Mouse (Mus musculus): ENCODE results near the gene Zfp579. TPM values are rescaled to one million over a fixed set of nuclear protein-coding genes. Genes with fewer than 3 reads are reported as not detected.
"Not testable (repeated sequence)": the region's sequence is repeated elsewhere in the genome, so short reads cannot be mapped to it uniquely, and the experiment has no call there.

Zfp579 gene
- polyA plus RNA-seq, 2 experiments = 30.3 to 97.6 TPM

DNA sequence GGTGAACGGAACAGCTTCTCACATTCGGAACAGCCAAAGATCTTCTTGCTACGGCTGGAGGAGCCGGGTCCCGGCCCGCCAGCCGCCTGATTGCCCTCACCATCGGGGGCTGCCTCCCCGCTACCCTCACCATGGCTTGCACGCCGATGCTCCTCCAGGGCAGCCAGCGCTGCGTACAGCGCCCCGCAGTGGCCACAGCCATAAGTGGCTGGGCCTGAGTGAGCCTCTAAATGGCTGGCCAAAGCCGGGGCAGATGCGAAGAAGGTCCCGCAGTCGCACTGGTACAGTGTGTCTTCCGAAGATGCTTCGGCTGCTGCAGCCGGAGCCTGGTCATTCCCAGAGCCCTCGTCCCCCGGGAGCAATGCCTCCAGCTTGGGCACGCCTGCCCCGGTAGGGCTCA, 12.3 kb upstream of the Zfp579 start:
- H3K36me3 ChIP-seq (ENCODE audit: control insufficient read depth, insufficient read depth, low read length) = peaks cover 67% of the 10 kb centered on the region
- no peak overlapping the region for H3K4me3 ChIP-seq (replicated peaks; ENCODE audit: low read length)
- 96% methylated on average over 26 of the region's 26 CpGs for WGBS
- H3K27ac ChIP-seq (replicated peaks; ENCODE audit: low read depth, low read length) = no peak overlapping the region
- DNase-seq (ENCODE audit: low spot score) (no peak), ATAC-seq (ENCODE audit: low FRiP score, low read depth) (no peak)
- H3K27me3 ChIP-seq (ENCODE audit: control insufficient read depth, insufficient read depth, low read length) = no peaks in the 10 kb centered on the region
- TF ChIP-seq POLR2A (IDR thresholded peaks at IDR 0.05; ENCODE audit: borderline replicate concordance, extremely low read depth, insufficient read depth, insufficient read length) = no peak
- H3K9ac ChIP-seq (ENCODE audit: low read depth, low read length, severe bottlenecking) = no peak overlapping the region
- no peak overlapping the region for H3K4me2 ChIP-seq (replicated peaks; ENCODE audit: low read depth, low read length, severe bottlenecking)
- H3K4me1 ChIP-seq (ENCODE audit: control insufficient read depth, insufficient read depth, low read length) = 0 out of 2 replicates have a peak, but pooled peaks cover under 1% of the 10 kb centered on the region
- H3K9me3 ChIP-seq (ENCODE audit: control insufficient read depth, low read length) = no peaks in the 10 kb centered on the region

DNA sequence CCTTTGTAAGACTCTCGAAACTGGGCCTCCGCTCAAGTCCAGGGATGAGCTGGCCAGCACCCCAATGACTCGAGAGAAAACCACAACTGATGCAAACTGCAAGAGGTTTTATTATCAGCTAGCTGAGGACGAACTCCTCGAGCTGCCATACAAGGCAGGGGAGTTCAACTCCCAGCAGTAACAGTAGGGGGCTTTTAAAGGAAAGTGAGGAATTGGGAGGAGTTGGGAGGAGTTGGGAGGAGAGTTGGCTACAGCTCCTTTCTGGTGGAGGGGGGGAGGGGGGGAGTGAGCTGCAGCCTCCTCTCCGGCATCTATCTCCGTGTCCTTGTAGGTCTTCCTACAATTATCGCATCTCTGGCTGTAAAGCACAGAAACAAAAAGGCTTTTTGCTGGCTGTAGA, 6.9 kb upstream of the Zfp579 start:
- H3K9me3 ChIP-seq (ENCODE audit: control insufficient read depth, low read length); H3K4me3 ChIP-seq (replicated peaks; ENCODE audit: low read length); H3K4me1 ChIP-seq (ENCODE audit: control insufficient read depth, insufficient read depth, low read length); DNase-seq (ENCODE audit: low spot score); H3K9ac ChIP-seq (ENCODE audit: low read depth, low read length, severe bottlenecking); H3K4me2 ChIP-seq (replicated peaks; ENCODE audit: low read depth, low read length, severe bottlenecking); H3K27ac ChIP-seq (replicated peaks; ENCODE audit: low read depth, low read length); ATAC-seq (ENCODE audit: low FRiP score, low read depth); H3K27me3 ChIP-seq (ENCODE audit: control insufficient read depth, insufficient read depth, low read length): not testable (repeated sequence)
- 75% methylated on average over 8 of the region's 8 CpGs for WGBS
- peaks cover 16% of the 10 kb centered on the region for H3K36me3 ChIP-seq (ENCODE audit: control insufficient read depth, insufficient read depth, low read length)

DNA sequence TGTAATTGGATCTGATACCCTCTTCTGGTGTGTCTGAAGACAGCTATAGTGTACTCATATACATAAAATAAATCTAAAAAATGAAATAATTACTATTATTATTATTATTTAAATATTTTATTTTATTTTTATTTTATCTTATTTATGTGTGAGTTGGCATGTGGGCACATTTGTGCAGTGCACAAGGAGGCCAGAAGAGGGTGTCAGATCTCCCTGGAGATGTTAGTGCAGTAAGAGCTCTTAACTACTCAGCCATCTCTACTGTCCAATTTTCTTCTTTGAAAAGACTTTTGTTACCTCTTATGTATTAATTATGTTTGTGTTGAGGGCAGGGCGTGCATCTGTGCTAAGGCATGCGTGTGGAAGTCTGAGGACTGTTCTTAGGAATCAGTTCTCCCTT, 3.9 kb upstream of the Zfp579 start:
- no peak overlapping the region for H3K4me2 ChIP-seq (replicated peaks; ENCODE audit: low read depth, low read length, severe bottlenecking)
- no peak for TF ChIP-seq POLR2A (IDR thresholded peaks at IDR 0.05; ENCODE audit: borderline replicate concordance, extremely low read depth, insufficient read depth, insufficient read length)
- ATAC-seq (ENCODE audit: low FRiP score, low read depth) (no peak), DNase-seq (ENCODE audit: low spot score) (no peak)
- H3K36me3 ChIP-seq (ENCODE audit: control insufficient read depth, insufficient read depth, low read length) = no peaks in the 10 kb centered on the region
- H3K9me3 ChIP-seq (ENCODE audit: control insufficient read depth, low read length) = no peaks in the 10 kb centered on the region
- H3K27me3 ChIP-seq (ENCODE audit: control insufficient read depth, insufficient read depth, low read length) = peaks cover under 1% of the 10 kb centered on the region; the same call in 1 of the 2 replicates
- H3K9ac ChIP-seq (ENCODE audit: low read depth, low read length, severe bottlenecking) = no peak overlapping the region
- H3K4me1 ChIP-seq (ENCODE audit: control insufficient read depth, insufficient read depth, low read length) = peaks cover 9% of the 10 kb centered on the region
- H3K4me3 ChIP-seq (replicated peaks; ENCODE audit: low read length) = no peak overlapping the region
- 65% methylated on average over 2 of the region's 2 CpGs for WGBS
- no peak overlapping the region for H3K27ac ChIP-seq (replicated peaks; ENCODE audit: low read depth, low read length)

DNA sequence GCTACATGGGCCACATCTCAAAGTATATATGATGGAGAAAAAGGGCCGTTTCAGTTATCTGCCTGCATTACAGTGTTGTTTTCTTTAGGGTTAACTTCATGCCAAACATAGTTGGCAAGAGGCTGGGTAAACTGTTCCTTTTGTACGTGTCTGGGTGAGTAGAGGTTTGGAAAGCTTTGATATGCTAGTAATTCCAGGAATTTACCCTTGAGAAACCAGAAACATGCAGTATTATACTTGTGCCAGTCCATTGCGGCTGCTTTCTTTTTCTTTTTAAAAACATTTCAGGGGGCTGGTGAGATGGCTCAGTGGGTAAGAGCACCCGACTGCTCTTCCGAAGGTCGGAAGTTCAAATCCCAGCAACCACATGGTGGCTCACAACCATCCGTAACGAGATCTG, 976 bp upstream of the Zfp579 start:
- 66% methylated on average over 6 of the region's 8 CpGs for WGBS
- Histone ChIP-seq H3K27me3 (ENCODE audit: control insufficient read depth, insufficient read depth, low read length) (peaks cover 16% of the 10 kb centered on the region), H3K4me2 (replicated peaks; ENCODE audit: low read depth, low read length, severe bottlenecking) (peak overlapping the region; percentile 81), H3K9me3 (ENCODE audit: control insufficient read depth, low read length) (0 out of 2 replicates have a peak, but pooled peaks cover 3% of the 10 kb centered on the region), H3K36me3 (ENCODE audit: control insufficient read depth, insufficient read depth, low read length) (peaks cover 20% of the 10 kb centered on the region), H3K27ac (replicated peaks; ENCODE audit: low read depth, low read length) (no peak overlapping the region), H3K4me3 (replicated peaks; ENCODE audit: low read length) (peak overlapping the region; percentile 55), H3K4me1 (ENCODE audit: control insufficient read depth, insufficient read depth, low read length) (peaks cover 17% of the 10 kb centered on the region), H3K9ac (ENCODE audit: low read depth, low read length, severe bottlenecking) (no peak overlapping the region)
- ATAC-seq (ENCODE audit: low FRiP score, low read depth) (no peak), DNase-seq (ENCODE audit: low spot score) (no peak)
- TF ChIP-seq POLR2A (IDR thresholded peaks at IDR 0.05; ENCODE audit: borderline replicate concordance, extremely low read depth, insufficient read depth, insufficient read length) = no peak

- Histone ChIP-seq H3K27me3 (ENCODE audit: control insufficient read depth, insufficient read depth, low read length) (peaks cover 16% of the 10 kb centered on the region), H3K27ac (replicated peaks; ENCODE audit: low read depth, low read length) (no peak overlapping the region), H3K4me2 (replicated peaks; ENCODE audit: low read depth, low read length, severe bottlenecking) (peak overlapping the region; percentile 81), H3K9ac (ENCODE audit: low read depth, low read length, severe bottlenecking) (peak overlapping the region; percentile 72), H3K4me3 (replicated peaks; ENCODE audit: low read length) (peak overlapping the region; percentile 55), H3K4me1 (ENCODE audit: control insufficient read depth, insufficient read depth, low read length) (peaks cover 17% of the 10 kb centered on the region), H3K36me3 (ENCODE audit: control insufficient read depth, insufficient read depth, low read length) (peaks cover 24% of the 10 kb centered on the region), H3K9me3 (ENCODE audit: control insufficient read depth, low read length) (0 out of 2 replicates have a peak, but pooled peaks cover 3% of the 10 kb centered on the region)
- ATAC-seq (ENCODE audit: low FRiP score, low read depth) (peak; percentile 66), DNase-seq (ENCODE audit: low spot score) (no peak)
- no peak for TF ChIP-seq POLR2A (IDR thresholded peaks at IDR 0.05; ENCODE audit: borderline replicate concordance, extremely low read depth, insufficient read depth, insufficient read length)
- WGBS = 7% methylated on average over 19 of the region's 19 CpGs
Observed at GRCm38 (mm10) chr7:4995268-4996002, 523 bp downstream of the Zfp579 start.
